Mouse (Mus musculus): ENCODE measurements around the gene Vrk1.

GRCm38 (mm10) chr12:106001775-106002174, 8.3 kb upstream of the Vrk1 start:
- TF ChIP-seq CTCF (IDR thresholded peaks at IDR 0.05; ENCODE audit: control insufficient read depth, insufficient read depth, insufficient read length) (no peak), MYOD1 (IDR thresholded peaks at IDR 0.05; ENCODE audit: control insufficient read depth, insufficient read length, low read depth) (no peak), FOSL1 (IDR thresholded peaks at IDR 0.05; ENCODE audit: insufficient read depth, low read length, poor library complexity, severe bottlenecking) (no peak), CEBPB (IDR thresholded peaks at IDR 0.05; ENCODE audit: low read depth) (no peak), USF1 (IDR thresholded peaks at IDR 0.05; ENCODE audit: low read depth) (no peak), MAX (IDR thresholded peaks at IDR 0.05) (no peak)
